Mouse (Mus musculus): ENCODE measurements at regions not wholly inside any gene's neighbourhood (a gene's known extent, or its start where the extent isn't known, plus 50 kb on each side); places are given as distances from the start of the nearest gene placed in this dataset.

DNA sequence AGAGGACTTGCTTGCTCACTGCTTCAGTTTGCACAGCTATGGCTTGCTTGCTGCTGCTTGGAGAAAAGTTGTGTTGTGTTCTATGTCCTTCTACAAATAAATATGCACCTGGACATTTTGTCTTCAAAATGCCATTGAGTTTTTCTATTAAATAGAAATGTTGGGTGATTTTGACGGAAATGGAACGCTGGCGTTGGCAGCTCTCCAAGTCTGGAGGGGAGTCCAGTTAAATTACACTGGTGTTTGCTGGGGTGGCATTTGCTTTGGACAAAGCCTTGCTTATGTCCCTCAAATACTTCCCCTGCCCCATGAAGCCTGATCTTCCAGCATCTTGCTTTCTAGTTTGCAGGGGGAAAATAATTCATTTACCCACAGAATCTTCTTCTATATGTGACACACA, 556.0 kb upstream of the Nbea start:
- no peak for TF ChIP-seq CTCF (IDR thresholded peaks at IDR 0.05; ENCODE audit: low read depth)
- H3K4me1 ChIP-seq (replicated peaks; ENCODE audit: insufficient read depth, low read length) = no peaks in the 10 kb centered on the region
- no peak for DNase-seq (ENCODE audit: low spot score)
- 73% methylated on average over 3 of the region's 3 CpGs for WGBS
- no peak for ATAC-seq (replicated peaks; ENCODE audit: low FRiP score, low read depth)
- no peaks in the 10 kb centered on the region for H3K27me3 ChIP-seq (ENCODE audit: insufficient read depth, low read length)
- H3K36me3 ChIP-seq (ENCODE audit: insufficient read depth, low read length) = no peaks in the 10 kb centered on the region
- no peak overlapping the region for H3K27ac ChIP-seq
- H3K4me2 ChIP-seq (ENCODE audit: low read length) = no peak overlapping the region
- no peak overlapping the region for H3K9ac ChIP-seq (ENCODE audit: low read depth, low read length)
- H3K9me3 ChIP-seq (replicated peaks; ENCODE audit: low read length) = no peaks in the 10 kb centered on the region
- no peak overlapping the region for H3K4me3 ChIP-seq (replicated peaks; ENCODE audit: low read depth, low read length)

- no peak overlapping the region for H3K4me2 ChIP-seq (ENCODE audit: low read length)
- H3K4me3 ChIP-seq (replicated peaks; ENCODE audit: low read depth, low read length) = no peak overlapping the region
- DNase-seq (ENCODE audit: low spot score) (no peak), ATAC-seq (replicated peaks; ENCODE audit: low FRiP score, low read depth) (no peak)
- WGBS = 52% methylated on average over 3 of the region's 3 CpGs
- no peaks in the 10 kb centered on the region for H3K4me1 ChIP-seq (replicated peaks; ENCODE audit: insufficient read depth, low read length)
- no peak for TF ChIP-seq CTCF (IDR thresholded peaks at IDR 0.05; ENCODE audit: low read depth)
- H3K27ac ChIP-seq = no peak overlapping the region
- no peak overlapping the region for H3K9ac ChIP-seq (ENCODE audit: low read depth, low read length)
- H3K36me3 ChIP-seq (ENCODE audit: insufficient read depth, low read length) = no peaks in the 10 kb centered on the region
- no peaks in the 10 kb centered on the region for H3K27me3 ChIP-seq (ENCODE audit: insufficient read depth, low read length)
- H3K9me3 ChIP-seq (replicated peaks; ENCODE audit: low read length) = no peaks in the 10 kb centered on the region
Observed at GRCm38 (mm10) chr3:56730849-56731248, 547.3 kb upstream of the Nbea start.

DNA sequence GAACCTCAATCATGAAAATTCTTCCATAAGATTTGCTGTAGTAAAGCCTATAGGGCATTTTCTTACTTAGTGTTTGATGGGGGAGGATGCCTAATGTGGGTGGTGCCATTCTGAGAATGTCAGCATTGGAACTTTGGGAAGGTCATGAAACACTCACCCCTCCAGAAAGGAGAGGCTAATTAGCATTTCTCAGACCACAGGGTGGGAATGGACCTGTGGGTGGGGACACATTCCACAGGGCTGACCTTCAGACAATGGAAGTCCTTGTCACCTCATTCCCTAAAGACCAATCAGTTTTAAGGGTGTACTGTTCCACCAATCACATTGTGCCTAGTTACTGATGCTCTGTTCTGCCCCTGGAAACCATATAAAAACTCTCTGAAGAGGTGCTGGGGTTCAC, 541.5 kb upstream of the Nbea start:
- H3K27ac ChIP-seq = no peak overlapping the region
- no peak for DNase-seq (ENCODE audit: low spot score)
- ATAC-seq (replicated peaks; ENCODE audit: low FRiP score, low read depth) = no peak
- TF ChIP-seq CTCF (IDR thresholded peaks at IDR 0.05; ENCODE audit: low read depth) = no peak
- no peaks in the 10 kb centered on the region for H3K36me3 ChIP-seq (ENCODE audit: insufficient read depth, low read length)
- no peak overlapping the region for H3K4me2 ChIP-seq (ENCODE audit: low read length)
- H3K4me3 ChIP-seq (replicated peaks; ENCODE audit: low read depth, low read length) = no peak overlapping the region
- no peaks in the 10 kb centered on the region for H3K9me3 ChIP-seq (replicated peaks; ENCODE audit: low read length)
- no peaks in the 10 kb centered on the region for H3K4me1 ChIP-seq (replicated peaks; ENCODE audit: insufficient read depth, low read length)
- no peak overlapping the region for H3K9ac ChIP-seq (ENCODE audit: low read depth, low read length)
- H3K27me3 ChIP-seq (ENCODE audit: insufficient read depth, low read length) = no peaks in the 10 kb centered on the region

- WGBS = 76% methylated on average over 1 of the region's 1 CpGs
Observed at GRCm38 (mm10) chr3:56708260-56708659, 524.8 kb upstream of the Nbea start.

DNA sequence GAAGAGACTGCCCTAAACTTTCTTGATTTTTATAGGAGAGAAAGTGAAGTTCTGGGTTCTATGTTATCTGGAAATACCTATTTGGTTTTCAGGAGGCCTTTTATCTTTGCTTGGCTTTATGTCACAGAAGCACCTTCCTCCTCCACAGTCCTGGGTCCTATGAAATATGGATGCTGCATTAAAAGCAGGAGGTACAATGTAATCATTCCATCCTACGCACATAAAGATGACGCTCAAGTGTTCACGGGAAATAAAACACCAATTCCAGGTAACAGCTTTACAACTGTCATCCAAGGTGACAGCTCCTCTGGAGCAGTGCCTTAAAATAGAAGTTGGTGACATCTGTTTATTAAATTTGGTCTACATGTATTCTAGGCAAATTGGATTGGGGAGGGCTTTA, 523.8 kb upstream of the Nbea start:
- H3K27me3 ChIP-seq (ENCODE audit: insufficient read depth, low read length) = no peaks in the 10 kb centered on the region
- no peak for TF ChIP-seq CTCF (IDR thresholded peaks at IDR 0.05; ENCODE audit: low read depth)

More at GRCm38 (mm10) chr3:56708260-56708659, 524.8 kb upstream of the Nbea start:
- H3K9ac ChIP-seq (ENCODE audit: low read depth, low read length) = no peak overlapping the region
- H3K4me2 ChIP-seq (ENCODE audit: low read length) = no peak overlapping the region
- H3K4me1 ChIP-seq (replicated peaks; ENCODE audit: insufficient read depth, low read length) = no peaks in the 10 kb centered on the region
- DNase-seq (ENCODE audit: low spot score) (no peak), ATAC-seq (replicated peaks; ENCODE audit: low FRiP score, low read depth) (no peak)
- no peak overlapping the region for H3K27ac ChIP-seq
- no peaks in the 10 kb centered on the region for H3K27me3 ChIP-seq (ENCODE audit: insufficient read depth, low read length)
- no peaks in the 10 kb centered on the region for H3K36me3 ChIP-seq (ENCODE audit: insufficient read depth, low read length)
- TF ChIP-seq CTCF (IDR thresholded peaks at IDR 0.05; ENCODE audit: low read depth) = no peak
- H3K4me3 ChIP-seq (replicated peaks; ENCODE audit: low read depth, low read length) = no peak overlapping the region
- no peaks in the 10 kb centered on the region for H3K9me3 ChIP-seq (replicated peaks; ENCODE audit: low read length)

DNA sequence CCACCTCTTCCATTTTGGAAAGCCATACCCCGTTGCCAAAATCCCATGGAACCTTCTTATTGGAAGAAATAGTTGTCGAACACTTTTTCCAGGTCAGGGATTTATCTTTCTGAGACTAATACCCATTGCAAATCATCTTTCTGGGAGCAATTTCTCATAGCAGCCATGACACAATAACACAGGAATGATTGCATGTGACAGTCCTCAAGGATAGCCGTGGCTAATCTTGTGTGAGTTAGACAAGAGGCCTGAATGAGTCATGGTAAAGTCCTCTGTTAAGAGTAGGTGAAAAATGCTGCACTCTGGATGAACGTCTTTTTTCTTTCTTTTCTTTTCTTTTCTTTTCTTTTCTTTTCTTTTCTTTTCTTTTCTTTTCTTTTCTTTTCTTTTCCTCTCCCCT, 522.5 kb upstream of the Nbea start:
- Histone ChIP-seq H3K9me3 (replicated peaks; ENCODE audit: low read length) (no peaks in the 10 kb centered on the region), H3K4me1 (replicated peaks; ENCODE audit: insufficient read depth, low read length) (no peaks in the 10 kb centered on the region), H3K27ac (no peak overlapping the region), H3K27me3 (ENCODE audit: insufficient read depth, low read length) (no peaks in the 10 kb centered on the region), H3K36me3 (ENCODE audit: insufficient read depth, low read length) (no peaks in the 10 kb centered on the region), H3K4me3 (replicated peaks; ENCODE audit: low read depth, low read length) (no peak overlapping the region), H3K4me2 (ENCODE audit: low read length) (no peak overlapping the region), H3K9ac (ENCODE audit: low read depth, low read length) (no peak overlapping the region)
- WGBS = 81% methylated on average over 4 of the region's 4 CpGs
- DNase-seq (ENCODE audit: low spot score) (no peak), ATAC-seq (replicated peaks; ENCODE audit: low FRiP score, low read depth) (no peak)
- TF ChIP-seq CTCF (IDR thresholded peaks at IDR 0.05; ENCODE audit: low read depth) = no peak

More for the DNA sequence above, 523.8 kb upstream of the Nbea start:
- H3K36me3 ChIP-seq (ENCODE audit: insufficient read depth, low read length) = no peaks in the 10 kb centered on the region
- no peaks in the 10 kb centered on the region for H3K4me1 ChIP-seq (replicated peaks; ENCODE audit: insufficient read depth, low read length)
- H3K4me3 ChIP-seq (replicated peaks; ENCODE audit: low read depth, low read length) = no peak overlapping the region
- H3K27ac ChIP-seq = no peak overlapping the region
- DNase-seq (ENCODE audit: low spot score) = no peak
- no peak overlapping the region for H3K9ac ChIP-seq (ENCODE audit: low read depth, low read length)
- 66% methylated on average over 3 of the region's 3 CpGs for WGBS
- H3K9me3 ChIP-seq (replicated peaks; ENCODE audit: low read length) = no peaks in the 10 kb centered on the region
- no peak overlapping the region for H3K4me2 ChIP-seq (ENCODE audit: low read length)
- ATAC-seq (replicated peaks; ENCODE audit: low FRiP score, low read depth) = no peak

DNA sequence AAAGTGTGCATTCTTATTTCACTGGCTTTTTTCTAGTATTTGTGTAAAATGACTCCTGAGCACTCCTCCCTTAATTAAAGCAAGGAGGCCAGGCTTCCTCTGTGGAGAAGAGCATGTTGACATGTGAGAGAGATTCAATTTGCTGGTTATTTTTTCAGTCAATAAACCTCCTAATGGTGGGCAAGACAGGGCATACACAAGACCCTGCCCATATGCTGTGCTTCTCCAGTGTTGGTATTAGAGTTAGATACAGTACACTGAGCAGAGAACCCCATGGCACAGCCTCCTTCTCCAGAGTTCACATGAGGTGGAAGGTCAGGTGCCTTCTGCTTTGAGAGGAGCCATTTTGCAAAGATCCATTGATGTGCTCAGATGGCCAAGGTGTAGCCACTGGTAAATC, 515.4 kb upstream of the Nbea start:
- no peaks in the 10 kb centered on the region for H3K36me3 ChIP-seq (ENCODE audit: insufficient read depth, low read length)
- H3K4me2 ChIP-seq (ENCODE audit: low read length) = no peak overlapping the region
- H3K9ac ChIP-seq (ENCODE audit: low read depth, low read length) = no peak overlapping the region
- ATAC-seq (replicated peaks; ENCODE audit: low FRiP score, low read depth) (no peak), DNase-seq (ENCODE audit: low spot score) (no peak)
- H3K27me3 ChIP-seq (ENCODE audit: insufficient read depth, low read length) = no peaks in the 10 kb centered on the region
- H3K9me3 ChIP-seq (replicated peaks; ENCODE audit: low read length) = no peaks in the 10 kb centered on the region
- no peak for TF ChIP-seq CTCF (IDR thresholded peaks at IDR 0.05; ENCODE audit: low read depth)
- no peak overlapping the region for H3K27ac ChIP-seq
- no peaks in the 10 kb centered on the region for H3K4me1 ChIP-seq (replicated peaks; ENCODE audit: insufficient read depth, low read length)
- no peak overlapping the region for H3K4me3 ChIP-seq (replicated peaks; ENCODE audit: low read depth, low read length)

Data from kidney, postnatal 0 days (tissue).